Mouse (Mus musculus): ENCODE data around the gene Kank4. TPM values are rescaled to one million over a fixed set of nuclear protein-coding genes. Genes with fewer than 3 reads are reported as not detected.

The Kank4 gene
- polyA plus RNA-seq, 1 experiment from 2014 or later: 0.59 TPM

DNA sequence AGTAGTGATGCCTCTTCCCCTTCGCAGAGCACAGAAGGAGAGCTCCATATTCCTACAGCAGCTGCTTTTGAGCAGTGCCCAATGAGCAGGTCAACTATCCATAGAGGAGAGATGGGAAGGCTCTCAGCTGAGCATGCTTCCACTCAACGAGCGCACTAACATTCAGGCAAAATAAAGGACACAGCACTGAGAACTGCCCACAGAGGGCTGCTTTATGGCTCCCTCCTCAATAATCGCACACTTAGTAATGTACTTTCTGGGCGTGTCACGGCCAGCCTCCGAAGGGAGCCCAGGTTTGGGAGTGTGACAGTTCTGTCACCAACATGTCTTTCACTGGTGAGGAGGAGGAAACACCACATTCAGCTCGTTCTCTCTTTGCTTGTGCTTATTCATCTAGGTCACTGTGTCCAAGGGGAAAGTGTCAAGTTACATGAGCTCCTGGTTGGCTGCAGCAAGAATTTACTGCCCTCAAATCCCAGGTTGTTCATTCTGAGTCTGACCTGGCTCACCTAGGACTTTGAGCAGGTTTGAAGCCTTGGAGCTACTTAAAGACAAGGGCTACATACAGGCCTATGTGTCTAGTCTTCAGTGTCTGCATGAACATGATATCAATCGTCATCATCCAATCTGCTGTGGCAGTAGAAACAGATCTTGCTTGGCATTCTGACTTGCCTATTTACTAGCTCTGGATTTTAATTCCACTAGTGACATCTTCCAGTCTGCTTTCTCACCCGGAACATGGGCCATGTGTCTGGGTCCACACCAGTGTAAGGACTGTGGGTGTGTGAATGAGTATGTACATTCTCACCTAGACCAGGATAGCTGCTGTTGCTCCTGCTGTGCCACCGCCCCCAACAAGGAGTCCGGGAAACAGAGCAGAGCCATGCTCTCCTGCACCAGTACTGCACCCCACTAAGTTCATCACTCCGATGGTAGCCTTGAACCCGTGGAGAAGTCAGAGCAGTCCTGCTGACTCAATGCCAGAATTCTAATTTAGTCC lies 49.9 kb downstream of the Kank4 start:
- H3K36me3 ChIP-seq: peaks cover 4% of the 10 kb centered on the region; the same call in 1 of the 2 replicates
- no peak overlapping the region for H3K4me2 ChIP-seq
- no peak overlapping the region for H3K9ac ChIP-seq
- H3K27ac ChIP-seq: no peak overlapping the region
- H3K4me3 ChIP-seq: no peak overlapping the region
- ATAC-seq (replicated peaks; ENCODE audit: insufficient number of reproducible peaks, insufficient read depth, low FRiP score, low read depth): no peak
- H3K9me3 ChIP-seq (replicated peaks): no peaks in the 10 kb centered on the region
- H3K27me3 ChIP-seq: no peaks in the 10 kb centered on the region
- H3K4me1 ChIP-seq (replicated peaks): peaks cover 4% of the 10 kb centered on the region; the same call in 1 of the 2 replicates
- WGBS: 66% methylated on average over 14 of the region's 14 CpGs

DNA sequence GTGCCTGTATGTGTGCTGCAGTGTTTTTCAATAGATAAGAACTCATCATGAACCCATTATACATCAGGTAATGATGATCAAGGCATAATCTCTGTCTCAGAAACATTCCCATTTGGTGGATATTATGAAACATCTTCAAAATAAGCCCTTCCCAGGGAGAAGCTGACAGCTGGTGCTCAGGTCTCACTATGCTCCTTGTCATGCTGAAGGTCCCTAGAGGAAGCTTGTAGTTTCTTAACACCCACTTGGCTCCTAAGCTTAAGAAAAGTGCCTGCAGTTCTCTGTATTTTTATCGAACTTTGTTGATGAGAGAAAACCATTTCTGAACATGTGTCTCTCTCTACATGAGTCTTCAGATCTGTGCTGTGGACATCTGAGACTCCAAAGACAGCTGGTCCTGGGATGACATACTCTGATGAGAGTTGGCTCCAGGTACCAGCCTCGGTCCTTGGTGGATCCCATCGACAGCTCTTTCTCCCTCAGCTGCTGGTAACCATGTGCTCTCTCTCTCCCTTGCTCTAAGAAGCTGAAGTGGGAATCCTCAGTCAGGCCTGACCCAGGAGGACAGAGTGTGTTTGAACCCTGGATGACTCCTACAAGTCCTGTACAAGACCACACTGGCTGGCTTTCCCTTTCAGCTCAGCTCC lies 58.3 kb downstream of the Kank4 start:
- H3K36me3 ChIP-seq: no peaks in the 10 kb centered on the region
- no peaks in the 10 kb centered on the region for H3K9me3 ChIP-seq (replicated peaks)
- H3K27me3 ChIP-seq: no peaks in the 10 kb centered on the region
- H3K4me3 ChIP-seq: no peak overlapping the region
- H3K4me1 ChIP-seq (replicated peaks): peaks cover 4% of the 10 kb centered on the region; the same call in 1 of the 2 replicates
- WGBS: 58% methylated on average over 3 of the region's 3 CpGs
- H3K4me2 ChIP-seq: no peak overlapping the region
- no peak overlapping the region for H3K27ac ChIP-seq
- no peak for ATAC-seq (replicated peaks; ENCODE audit: insufficient number of reproducible peaks, insufficient read depth, low FRiP score, low read depth)
- no peak overlapping the region for H3K9ac ChIP-seq

DNA sequence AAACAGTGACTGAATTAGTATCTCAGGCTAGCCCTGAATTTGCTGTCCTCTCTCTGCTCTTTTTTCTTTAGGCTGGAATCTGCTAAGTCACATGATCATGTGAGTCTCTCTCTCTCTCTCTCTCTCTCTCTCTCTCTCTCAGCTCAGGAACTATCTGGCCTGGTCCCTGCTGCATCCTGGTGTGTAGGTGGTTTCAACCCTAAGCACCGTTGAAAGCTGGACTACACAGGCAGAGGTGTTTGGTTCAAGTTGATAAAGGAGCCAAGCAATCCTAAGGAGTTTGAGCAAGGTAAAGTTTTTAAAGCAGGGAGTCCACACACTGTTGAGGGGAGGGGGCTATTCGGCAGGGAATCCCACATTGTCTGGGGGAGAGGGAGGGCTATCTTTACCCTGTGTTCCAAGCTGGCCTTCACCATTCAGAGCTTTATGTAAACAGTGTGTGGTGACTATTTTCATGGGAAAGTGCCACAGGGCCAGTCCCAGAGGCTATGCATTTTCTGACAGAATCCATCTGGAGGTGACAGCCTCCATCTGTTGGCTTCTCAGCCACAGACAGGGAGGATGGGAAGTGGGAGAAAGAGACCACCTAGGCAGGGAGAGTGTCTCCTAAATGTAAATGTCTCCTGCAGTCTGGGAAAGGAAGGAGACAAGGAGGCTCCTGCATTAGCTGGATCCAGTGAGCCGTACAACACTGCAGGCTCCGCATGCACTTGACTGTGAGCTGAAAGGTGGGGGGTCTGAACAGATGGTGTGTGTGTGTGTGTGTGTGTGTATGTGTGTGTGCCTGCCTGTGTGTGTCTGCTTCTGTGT lies 59.1 kb downstream of the Kank4 start:
- peak; percentile 45 for ATAC-seq (replicated peaks; ENCODE audit: insufficient number of reproducible peaks, insufficient read depth, low FRiP score, low read depth)
- peaks cover 4% of the 10 kb centered on the region; the same call in 1 of the 2 replicates for H3K4me1 ChIP-seq (replicated peaks)
- no peak overlapping the region for H3K4me2 ChIP-seq
- H3K9ac ChIP-seq: no peak overlapping the region
- WGBS: 56% methylated on average over 4 of the region's 4 CpGs
- H3K27me3 ChIP-seq: no peaks in the 10 kb centered on the region
- no peaks in the 10 kb centered on the region for H3K9me3 ChIP-seq (replicated peaks)
- no peak overlapping the region for H3K4me3 ChIP-seq
- peak overlapping the region; percentile 21; the same call in 1 of the 2 replicates for H3K27ac ChIP-seq
- no peaks in the 10 kb centered on the region for H3K36me3 ChIP-seq

DNA sequence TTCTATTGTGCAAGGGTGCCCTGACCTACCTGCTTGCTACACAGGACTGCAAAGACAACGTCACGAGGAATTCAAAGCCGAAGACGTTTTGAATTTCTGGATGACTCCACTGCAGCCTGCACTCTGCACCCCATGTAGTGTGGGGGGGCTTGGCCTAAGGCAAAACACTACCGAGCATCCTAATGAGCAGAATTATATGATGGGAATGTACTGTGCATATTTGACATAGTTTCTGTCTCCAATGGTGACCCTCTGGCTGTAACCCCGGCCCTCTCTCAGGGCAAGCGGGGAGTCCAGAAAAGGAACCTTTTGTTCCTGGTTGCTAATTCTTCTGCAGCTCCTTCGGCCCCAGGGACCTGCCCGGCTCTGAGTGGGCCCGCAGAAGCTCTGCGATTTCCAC lies 61.2 kb downstream of the Kank4 start:
- H3K27ac ChIP-seq: no peak overlapping the region
- ATAC-seq (replicated peaks; ENCODE audit: insufficient number of reproducible peaks, insufficient read depth, low FRiP score, low read depth): no peak
- H3K36me3 ChIP-seq: no peaks in the 10 kb centered on the region
- no peak overlapping the region for H3K4me3 ChIP-seq
- 68% methylated on average over 11 of the region's 11 CpGs for WGBS
- no peaks in the 10 kb centered on the region for H3K9me3 ChIP-seq (replicated peaks)
- no peaks in the 10 kb centered on the region for H3K27me3 ChIP-seq
- no peak overlapping the region for H3K4me2 ChIP-seq
- H3K9ac ChIP-seq: no peak overlapping the region
- H3K4me1 ChIP-seq (replicated peaks): peaks cover 4% of the 10 kb centered on the region; the same call in 1 of the 2 replicates

DNA sequence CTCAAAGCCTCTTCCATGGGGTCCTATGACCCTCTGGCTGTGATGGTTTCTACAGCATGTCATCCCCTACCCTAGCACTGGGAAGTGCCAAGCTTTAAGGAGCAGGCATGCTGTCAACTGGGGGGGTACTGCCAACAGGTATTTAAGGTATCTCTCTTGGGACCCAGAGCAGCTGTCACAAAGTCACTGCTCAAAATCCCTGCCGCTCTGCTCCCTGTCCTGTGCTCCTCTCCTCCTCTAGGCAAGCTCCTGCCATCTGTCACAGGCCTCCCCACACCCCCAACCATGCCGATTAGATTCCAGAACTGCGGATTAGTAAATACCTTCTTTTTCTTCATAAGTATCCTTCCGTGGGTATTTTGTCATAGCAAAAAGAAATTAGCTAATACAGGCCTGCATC lies 62.9 kb downstream of the Kank4 start:
- H3K4me1 ChIP-seq (replicated peaks): peaks cover 4% of the 10 kb centered on the region; the same call in 1 of the 2 replicates
- no peak for ATAC-seq (replicated peaks; ENCODE audit: insufficient number of reproducible peaks, insufficient read depth, low FRiP score, low read depth)
- no peak overlapping the region for H3K4me2 ChIP-seq
- WGBS: 73% methylated on average over 4 of the region's 4 CpGs
- no peaks in the 10 kb centered on the region for H3K27me3 ChIP-seq
- H3K27ac ChIP-seq: no peak overlapping the region
- H3K4me3 ChIP-seq: no peak overlapping the region
- H3K9ac ChIP-seq: no peak overlapping the region
- H3K36me3 ChIP-seq: no peaks in the 10 kb centered on the region
- H3K9me3 ChIP-seq (replicated peaks): no peaks in the 10 kb centered on the region

DNA sequence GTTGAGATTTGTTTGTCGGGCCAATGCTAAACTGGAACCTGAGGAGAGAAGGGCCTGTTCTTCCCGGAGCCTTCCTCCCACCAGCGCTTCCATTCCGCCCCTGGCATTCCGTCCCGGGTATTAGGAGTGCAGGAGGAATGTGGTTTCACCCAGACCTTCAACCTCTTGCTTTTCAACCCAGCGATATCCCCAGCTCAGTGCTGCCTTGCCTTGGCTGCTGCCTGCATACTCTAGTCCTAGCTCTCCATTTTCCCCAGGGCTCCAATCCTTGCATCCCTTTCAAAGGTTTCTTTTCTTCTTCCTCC lies 73.5 kb downstream of the Kank4 start:
- Histone ChIP-seq H3K27ac (no peak overlapping the region), H3K9me3 (replicated peaks) (no peaks in the 10 kb centered on the region), H3K4me3 (no peak overlapping the region), H3K27me3 (no peaks in the 10 kb centered on the region), H3K4me1 (replicated peaks) (peaks cover 3% of the 10 kb centered on the region; the same call in 1 of the 2 replicates), H3K36me3 (no peaks in the 10 kb centered on the region), H3K9ac (no peak overlapping the region), H3K4me2 (no peak overlapping the region)
- 24% methylated on average over 7 of the region's 7 CpGs for WGBS
- ATAC-seq (replicated peaks; ENCODE audit: insufficient number of reproducible peaks, insufficient read depth, low FRiP score, low read depth): no peak

DNA sequence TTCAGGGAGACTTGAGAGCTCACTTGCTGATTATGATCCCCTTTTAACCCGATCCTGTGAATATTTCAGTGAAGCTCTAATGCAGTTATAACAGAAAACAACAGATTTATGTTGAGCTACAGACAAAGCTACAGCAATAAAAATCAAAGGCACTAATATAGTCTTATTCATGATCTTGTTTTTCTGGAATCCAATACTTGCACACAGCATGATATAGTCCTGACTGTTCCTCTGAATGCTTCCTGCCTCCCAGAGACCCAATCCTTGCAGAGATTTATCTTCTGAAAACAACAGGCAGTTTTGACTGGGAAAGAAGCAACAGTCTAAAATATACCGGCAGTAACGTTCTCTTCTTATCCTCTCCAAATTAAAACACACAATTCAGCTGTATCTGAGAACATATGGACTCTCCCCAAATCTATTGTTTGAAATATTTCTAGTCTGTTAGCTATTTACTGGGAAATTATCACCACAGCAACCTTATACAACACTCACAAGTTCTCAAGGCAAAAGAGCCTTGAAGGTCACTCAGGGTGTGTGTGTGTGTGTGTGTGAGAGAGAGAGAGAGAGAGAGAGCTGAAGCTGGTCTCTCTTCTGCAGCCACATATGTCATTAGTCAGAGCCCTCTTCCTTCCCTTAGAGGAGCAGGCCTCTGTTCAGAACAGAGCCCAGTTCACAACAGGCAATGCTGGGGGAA lies 74.0 kb downstream of the Kank4 start:
- Histone ChIP-seq H3K36me3 (no peaks in the 10 kb centered on the region), H3K27ac (no peak overlapping the region), H3K4me2 (no peak overlapping the region), H3K4me3 (no peak overlapping the region), H3K9me3 (replicated peaks) (no peaks in the 10 kb centered on the region), H3K9ac (no peak overlapping the region), H3K4me1 (replicated peaks) (peaks cover 3% of the 10 kb centered on the region; the same call in 1 of the 2 replicates), H3K27me3 (no peaks in the 10 kb centered on the region)
- 53% methylated on average over 3 of the region's 3 CpGs for WGBS
- ATAC-seq (replicated peaks; ENCODE audit: insufficient number of reproducible peaks, insufficient read depth, low FRiP score, low read depth): no peak

DNA sequence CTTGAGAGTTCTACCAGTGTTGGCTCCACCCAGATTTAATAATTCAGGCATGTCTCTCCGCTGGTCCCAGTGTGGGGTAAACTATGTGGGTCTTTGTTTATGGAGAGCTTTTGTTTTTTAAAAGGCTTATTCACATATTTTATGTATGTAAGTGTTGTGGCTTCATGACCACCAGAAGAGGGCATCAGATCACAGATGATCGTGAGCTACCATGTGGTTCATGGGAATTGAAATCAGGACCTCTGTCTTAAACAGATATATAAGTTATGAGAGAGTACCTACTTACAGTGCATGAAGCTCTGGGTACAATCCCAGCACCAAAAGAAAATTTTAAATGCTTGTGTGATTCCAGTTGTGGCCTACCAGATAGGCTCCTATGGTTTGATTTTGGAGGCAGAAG lies 77.6 kb downstream of the Kank4 start:
- ATAC-seq (replicated peaks; ENCODE audit: insufficient number of reproducible peaks, insufficient read depth, low FRiP score, low read depth): no peak
- H3K4me3 ChIP-seq: no peak overlapping the region
- no peaks in the 10 kb centered on the region for H3K36me3 ChIP-seq
- H3K9me3 ChIP-seq (replicated peaks): no peaks in the 10 kb centered on the region
- no peak overlapping the region for H3K4me2 ChIP-seq
- no peaks in the 10 kb centered on the region for H3K27me3 ChIP-seq
- no peak overlapping the region for H3K27ac ChIP-seq
- WGBS: 41% methylated on average over 2 of the region's 2 CpGs
- H3K4me1 ChIP-seq (replicated peaks): peaks cover 3% of the 10 kb centered on the region; the same call in 1 of the 2 replicates
- no peak overlapping the region for H3K9ac ChIP-seq

DNA sequence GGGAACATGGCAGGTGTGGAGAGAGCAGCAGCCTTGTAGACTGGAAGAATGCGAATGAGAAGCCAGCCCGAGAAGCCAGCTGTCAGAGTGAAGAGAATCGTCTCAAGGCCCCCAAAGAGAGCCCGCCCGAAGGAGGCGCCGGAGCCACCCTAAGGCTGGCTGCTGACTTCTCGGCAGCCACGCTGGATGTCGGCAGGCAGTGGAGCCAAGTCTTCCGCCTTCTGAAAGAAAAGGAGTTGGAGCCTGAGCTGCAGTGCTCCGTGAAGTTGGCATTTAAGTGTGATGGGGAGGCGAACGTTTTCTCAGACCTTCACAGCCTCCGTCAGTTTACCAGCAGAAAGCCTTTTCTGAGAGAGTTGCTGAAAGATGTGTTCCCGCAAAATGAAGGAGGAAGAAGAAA lies 83.7 kb downstream of the Kank4 start:
- ATAC-seq (replicated peaks; ENCODE audit: insufficient number of reproducible peaks, insufficient read depth, low FRiP score, low read depth): no peak

DNA sequence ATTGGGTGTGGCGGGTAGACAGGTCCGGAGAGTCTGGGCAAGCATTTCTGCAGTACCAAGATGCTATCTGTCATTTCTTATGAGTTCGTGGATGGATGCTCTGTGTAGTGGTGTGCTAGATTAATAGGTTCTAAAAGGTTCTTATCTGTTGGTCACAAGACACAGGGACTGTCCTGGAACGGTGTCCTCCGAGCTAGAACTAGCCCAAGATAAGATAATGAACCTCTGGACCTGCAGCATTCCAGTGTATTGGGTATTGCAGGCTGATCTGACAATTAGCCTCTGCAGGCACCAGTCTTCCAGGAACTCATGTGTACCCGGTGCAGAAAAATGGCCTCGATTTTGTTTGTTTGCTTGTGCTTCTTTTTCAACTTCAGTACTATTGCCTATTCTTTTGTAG lies 88.6 kb downstream of the Kank4 start:
- no peak for ATAC-seq (replicated peaks; ENCODE audit: insufficient number of reproducible peaks, insufficient read depth, low FRiP score, low read depth)
- Histone ChIP-seq H3K4me3 (no peak overlapping the region), H3K27ac (no peak overlapping the region), H3K27me3 (peaks cover 9% of the 10 kb centered on the region; the same call in 1 of the 2 replicates), H3K4me2 (no peak overlapping the region), H3K9ac (no peak overlapping the region), H3K9me3 (replicated peaks) (no peaks in the 10 kb centered on the region), H3K4me1 (replicated peaks) (peaks cover 20% of the 10 kb centered on the region), H3K36me3 (no peaks in the 10 kb centered on the region)
- 43% methylated on average over 7 of the region's 7 CpGs for WGBS

More for the DNA sequence above, 83.7 kb downstream of the Kank4 start:
- no peaks in the 10 kb centered on the region for H3K4me1 ChIP-seq (replicated peaks)
- H3K27me3 ChIP-seq: 0 out of 2 replicates have a peak, but pooled peaks cover 4% of the 10 kb centered on the region
- H3K36me3 ChIP-seq: no peaks in the 10 kb centered on the region
- no peaks in the 10 kb centered on the region for H3K9me3 ChIP-seq (replicated peaks)
- no peak overlapping the region for H3K4me2 ChIP-seq
- no peak overlapping the region for H3K4me3 ChIP-seq
- H3K9ac ChIP-seq: no peak overlapping the region
- WGBS: 90% methylated on average over 16 of the region's 16 CpGs
- no peak overlapping the region for H3K27ac ChIP-seq
